Mouse (Mus musculus): ENCODE results near the gene Il34. TPM values are rescaled to one million over a fixed set of nuclear protein-coding genes. Genes with fewer than 3 reads are reported as not detected.
A peak's percentile ranks its signal among the peaks of the same experiment; 100 is the strongest.

The Il34 gene
- polyA plus RNA-seq, 1 experiment = 2.0 TPM

DNA sequence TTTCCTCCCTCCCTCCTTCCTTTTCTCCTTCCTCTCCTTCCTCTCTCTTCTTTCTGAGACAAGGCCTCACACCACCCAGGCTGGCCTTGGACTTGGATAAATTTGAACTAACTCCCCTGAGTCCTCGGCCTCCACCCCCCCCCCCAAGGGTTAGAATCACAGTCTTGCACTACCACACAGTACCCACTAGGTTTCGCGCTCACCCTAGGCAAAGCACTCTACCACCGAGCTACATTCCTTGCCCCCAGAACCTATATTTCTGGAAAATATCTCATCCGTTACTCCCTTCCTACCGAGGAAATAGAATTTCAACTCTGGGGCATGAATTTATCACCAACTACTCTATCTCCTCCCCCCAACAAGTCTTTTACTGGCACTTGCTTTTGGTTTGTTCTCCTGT, 43.7 kb downstream of the Il34 start:
- Histone ChIP-seq H3K27me3 (ENCODE audit: control insufficient read depth, insufficient read depth, low read length) (no peaks in the 10 kb centered on the region), H3K4me1 (ENCODE audit: control insufficient read depth, insufficient read depth, low read length) (no peaks in the 10 kb centered on the region), H3K27ac (ENCODE audit: control insufficient read depth, insufficient read depth, low read depth, low read length) (no peak overlapping the region), H3K36me3 (ENCODE audit: control insufficient read depth, insufficient read depth, low read length) (no peaks in the 10 kb centered on the region), H3K4me3 (ENCODE audit: control insufficient read depth, low read depth, low read length) (no peak overlapping the region)
- peak; percentile 17; the same call in 1 of the 2 replicates for TF ChIP-seq CTCF (IDR thresholded peaks at IDR 0.05; ENCODE audit: control insufficient read depth, insufficient read depth, insufficient replicate concordance, low read depth, low read length)
- TF ChIP-seq POLR2A (IDR thresholded peaks at IDR 0.05; ENCODE audit: control insufficient read depth, low read depth, low read length) = no peak

DNA sequence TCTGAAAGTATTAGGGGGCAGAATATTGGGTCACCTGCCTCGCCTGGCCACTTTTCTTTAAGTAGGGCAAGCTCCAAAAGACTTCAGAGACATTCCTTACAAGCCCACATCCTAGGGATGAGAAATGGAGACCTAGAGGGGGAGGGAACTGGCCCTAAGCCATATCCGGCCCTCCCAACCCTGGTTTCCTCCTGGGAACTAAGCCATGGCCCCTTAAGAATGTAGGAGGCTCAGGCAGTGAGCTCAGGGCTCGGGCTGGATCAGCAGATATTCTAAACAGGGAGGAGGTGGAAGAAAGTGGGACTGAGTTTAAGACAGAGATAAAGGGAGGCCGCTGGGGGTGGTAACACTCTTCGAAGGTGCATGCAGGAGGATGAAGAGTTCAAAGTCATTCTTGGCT, 44.5 kb downstream of the Il34 start:
- peak overlapping the region; percentile 9; the same call in 1 of the 2 replicates for H3K27ac ChIP-seq (ENCODE audit: control insufficient read depth, insufficient read depth, low read depth, low read length)
- TF ChIP-seq CTCF (IDR thresholded peaks at IDR 0.05; ENCODE audit: control insufficient read depth, insufficient read depth, insufficient replicate concordance, low read depth, low read length) (no peak), POLR2A (IDR thresholded peaks at IDR 0.05; ENCODE audit: control insufficient read depth, low read depth, low read length) (no peak)
- no peaks in the 10 kb centered on the region for H3K4me1 ChIP-seq (ENCODE audit: control insufficient read depth, insufficient read depth, low read length)
- H3K27me3 ChIP-seq (ENCODE audit: control insufficient read depth, insufficient read depth, low read length) = no peaks in the 10 kb centered on the region
- H3K36me3 ChIP-seq (ENCODE audit: control insufficient read depth, insufficient read depth, low read length) = no peaks in the 10 kb centered on the region
- H3K4me3 ChIP-seq (ENCODE audit: control insufficient read depth, low read depth, low read length) = no peak overlapping the region

DNA sequence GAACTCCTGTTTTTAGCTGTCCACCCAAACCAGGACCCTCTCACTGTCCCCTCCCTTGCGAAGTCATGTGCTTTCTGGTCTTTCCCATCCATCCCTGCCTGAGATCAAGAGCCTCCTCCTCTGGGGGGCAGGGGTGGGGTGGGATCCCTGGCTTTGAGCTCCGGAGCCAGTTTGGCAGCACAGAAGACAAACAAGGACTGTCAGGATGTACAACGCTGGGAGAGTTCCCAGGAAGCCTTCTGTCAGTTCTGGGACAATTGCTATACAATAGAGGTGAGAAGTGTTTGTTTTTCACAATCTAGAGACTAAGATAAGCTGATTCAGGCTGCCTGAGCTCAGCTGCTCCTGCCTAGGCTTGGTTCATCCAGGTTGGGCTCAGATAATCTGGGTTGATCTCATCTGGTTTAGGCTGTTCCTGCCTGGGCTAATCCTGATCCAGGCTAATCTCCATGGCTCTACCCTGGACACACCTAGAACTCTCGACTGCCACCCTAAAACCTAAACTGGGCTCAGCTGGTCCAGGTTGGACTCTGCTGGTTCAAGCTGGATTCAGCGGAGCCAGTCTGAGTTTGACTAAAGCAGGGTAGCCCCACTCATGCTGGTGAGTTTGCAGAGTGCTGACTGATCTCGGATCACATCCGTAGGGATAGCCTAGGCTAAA, 45.3 kb downstream of the Il34 start:
- H3K4me1 ChIP-seq (ENCODE audit: control insufficient read depth, insufficient read depth, low read length) = no peaks in the 10 kb centered on the region
- no peak overlapping the region for H3K27ac ChIP-seq (ENCODE audit: control insufficient read depth, insufficient read depth, low read depth, low read length)

DNA sequence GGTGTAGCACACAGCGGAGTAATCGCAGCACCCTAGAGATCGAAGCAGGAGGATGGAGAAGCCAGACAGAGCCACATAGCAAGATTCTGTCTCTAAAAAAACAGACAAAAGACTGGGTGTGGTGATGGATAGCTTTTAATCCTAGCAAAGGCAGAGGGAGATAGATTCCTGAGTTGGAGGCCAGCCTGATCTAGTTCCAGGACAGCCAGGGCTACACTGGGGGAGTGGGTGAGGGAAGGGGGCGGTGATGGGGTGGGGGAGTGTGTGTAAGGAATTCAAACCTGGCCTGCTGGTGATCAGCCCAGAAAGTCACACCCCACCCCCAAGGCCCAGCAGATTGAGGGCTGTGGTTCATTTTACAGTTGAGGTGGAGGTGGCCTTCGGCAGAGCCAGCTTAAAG, 49.5 kb downstream of the Il34 start:
- no peaks in the 10 kb centered on the region for H3K36me3 ChIP-seq (ENCODE audit: control insufficient read depth, insufficient read depth, low read length)
- H3K27ac ChIP-seq (ENCODE audit: control insufficient read depth, insufficient read depth, low read depth, low read length) = no peak overlapping the region
- TF ChIP-seq POLR2A (IDR thresholded peaks at IDR 0.05; ENCODE audit: control insufficient read depth, low read depth, low read length) (no peak), CTCF (IDR thresholded peaks at IDR 0.05; ENCODE audit: control insufficient read depth, insufficient read depth, insufficient replicate concordance, low read depth, low read length) (no peak)
- no peaks in the 10 kb centered on the region for H3K27me3 ChIP-seq (ENCODE audit: control insufficient read depth, insufficient read depth, low read length)
- H3K4me1 ChIP-seq (ENCODE audit: control insufficient read depth, insufficient read depth, low read length) = peaks cover 5% of the 10 kb centered on the region
- H3K4me3 ChIP-seq (ENCODE audit: control insufficient read depth, low read depth, low read length) = no peak overlapping the region

More for the DNA sequence above, 45.3 kb downstream of the Il34 start:
- Histone ChIP-seq H3K4me3 (ENCODE audit: control insufficient read depth, low read depth, low read length) (no peak overlapping the region), H3K36me3 (ENCODE audit: control insufficient read depth, insufficient read depth, low read length) (no peaks in the 10 kb centered on the region), H3K27me3 (ENCODE audit: control insufficient read depth, insufficient read depth, low read length) (no peaks in the 10 kb centered on the region)
- TF ChIP-seq CTCF (IDR thresholded peaks at IDR 0.05; ENCODE audit: control insufficient read depth, insufficient read depth, insufficient replicate concordance, low read depth, low read length) = no peak

DNA sequence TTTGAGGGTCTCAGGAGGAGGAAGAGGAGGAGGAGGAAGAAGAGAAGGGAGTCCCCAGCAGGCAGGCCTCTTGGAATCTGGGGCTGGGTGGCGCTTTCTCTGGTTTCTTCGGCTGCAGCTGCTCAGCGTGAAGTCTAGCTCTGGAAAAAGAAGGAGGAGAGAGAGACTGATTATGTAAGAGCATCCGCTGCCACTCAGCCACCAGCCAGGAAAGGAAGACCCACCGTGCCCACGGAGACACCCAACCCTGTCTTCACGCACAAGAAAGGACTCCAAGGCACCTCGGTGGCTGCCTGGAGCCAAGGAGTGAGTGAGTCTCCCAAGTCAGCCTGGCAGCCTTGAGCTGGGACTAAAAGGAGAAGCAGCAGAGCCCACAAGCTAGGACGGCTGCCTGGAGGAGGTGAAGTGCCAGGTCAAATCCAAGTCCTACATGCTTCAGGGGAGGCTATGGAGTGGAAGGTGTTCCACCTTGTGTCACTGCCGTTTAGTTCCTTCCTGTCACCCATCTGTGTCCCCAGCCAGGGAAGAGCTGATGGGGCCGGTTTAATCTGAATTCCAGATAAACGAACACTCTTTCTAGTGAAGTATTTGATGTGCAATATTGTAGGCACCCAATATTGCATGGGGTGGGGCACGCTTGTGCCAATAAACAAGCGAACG, 50.1 kb downstream of the Il34 start:
- Histone ChIP-seq H3K4me1 (ENCODE audit: control insufficient read depth, insufficient read depth, low read length) (peaks cover 5% of the 10 kb centered on the region), H3K36me3 (ENCODE audit: control insufficient read depth, insufficient read depth, low read length) (no peaks in the 10 kb centered on the region), H3K27ac (ENCODE audit: control insufficient read depth, insufficient read depth, low read depth, low read length) (no peak overlapping the region), H3K27me3 (ENCODE audit: control insufficient read depth, insufficient read depth, low read length) (no peaks in the 10 kb centered on the region), H3K4me3 (ENCODE audit: control insufficient read depth, low read depth, low read length) (no peak overlapping the region)
- TF ChIP-seq CTCF (IDR thresholded peaks at IDR 0.05; ENCODE audit: control insufficient read depth, insufficient read depth, insufficient replicate concordance, low read depth, low read length) (no peak), POLR2A (IDR thresholded peaks at IDR 0.05; ENCODE audit: control insufficient read depth, low read depth, low read length) (no peak)

DNA sequence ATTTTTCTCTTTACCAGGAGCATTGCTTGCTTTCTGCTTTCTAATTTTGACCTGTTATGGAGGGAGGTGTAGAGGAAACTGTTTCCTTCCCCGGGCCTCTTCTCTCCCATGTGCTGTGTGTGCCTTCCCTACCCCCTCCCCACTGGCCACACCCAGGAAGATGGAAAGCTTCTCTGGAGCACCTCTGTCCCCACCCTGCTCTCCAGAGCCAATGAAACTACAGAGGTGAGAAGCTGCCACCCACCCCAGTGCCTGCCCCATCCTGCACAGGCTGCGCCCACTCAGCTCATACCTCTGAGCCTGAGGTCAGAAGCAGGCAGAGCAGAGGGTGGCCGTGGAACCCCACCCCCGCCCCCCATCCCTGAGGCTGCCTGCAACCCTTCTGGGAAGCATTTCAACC, 51.0 kb downstream of the Il34 start:
- no peak for TF ChIP-seq CTCF (IDR thresholded peaks at IDR 0.05; ENCODE audit: control insufficient read depth, insufficient read depth, insufficient replicate concordance, low read depth, low read length)
- TF ChIP-seq POLR2A (IDR thresholded peaks at IDR 0.05; ENCODE audit: control insufficient read depth, low read depth, low read length) = no peak
- H3K4me1 ChIP-seq (ENCODE audit: control insufficient read depth, insufficient read depth, low read length) = peaks cover 5% of the 10 kb centered on the region

DNA sequence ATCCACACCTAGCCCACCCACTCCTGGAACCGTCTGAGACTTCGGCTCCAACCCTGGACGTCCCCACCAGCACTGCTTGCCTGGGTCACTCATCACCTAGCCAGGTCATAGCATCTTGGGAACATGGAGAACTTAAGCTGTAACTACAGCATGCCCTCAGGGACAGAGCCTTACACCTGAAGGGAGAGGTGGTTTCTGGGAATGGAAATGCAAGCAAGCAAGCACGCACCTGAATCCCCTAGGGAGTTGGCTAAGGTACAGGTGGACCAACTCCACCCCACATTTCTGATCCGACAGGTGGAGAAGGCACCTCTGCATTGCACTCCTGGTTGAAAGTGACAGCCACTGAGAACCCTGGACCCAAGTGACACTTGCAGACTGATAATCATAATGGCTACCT, 54.2 kb downstream of the Il34 start:
- no peak overlapping the region for H3K4me3 ChIP-seq (ENCODE audit: control insufficient read depth, low read depth, low read length)
- peaks cover 9% of the 10 kb centered on the region for H3K4me1 ChIP-seq (ENCODE audit: control insufficient read depth, insufficient read depth, low read length)
- no peaks in the 10 kb centered on the region for H3K36me3 ChIP-seq (ENCODE audit: control insufficient read depth, insufficient read depth, low read length)
- H3K27ac ChIP-seq (ENCODE audit: control insufficient read depth, insufficient read depth, low read depth, low read length) = no peak overlapping the region
- no peak for TF ChIP-seq CTCF (IDR thresholded peaks at IDR 0.05; ENCODE audit: control insufficient read depth, insufficient read depth, insufficient replicate concordance, low read depth, low read length)
- no peak for TF ChIP-seq POLR2A (IDR thresholded peaks at IDR 0.05; ENCODE audit: control insufficient read depth, low read depth, low read length)
- no peaks in the 10 kb centered on the region for H3K27me3 ChIP-seq (ENCODE audit: control insufficient read depth, insufficient read depth, low read length)

More for the DNA sequence above, 51.0 kb downstream of the Il34 start:
- Histone ChIP-seq H3K4me3 (ENCODE audit: control insufficient read depth, low read depth, low read length) (no peak overlapping the region), H3K36me3 (ENCODE audit: control insufficient read depth, insufficient read depth, low read length) (no peaks in the 10 kb centered on the region), H3K27me3 (ENCODE audit: control insufficient read depth, insufficient read depth, low read length) (no peaks in the 10 kb centered on the region), H3K27ac (ENCODE audit: control insufficient read depth, insufficient read depth, low read depth, low read length) (no peak overlapping the region)
